Mouse (Mus musculus): ENCODE measurements around the gene Gm6020. TPM values are rescaled to one million over a fixed set of nuclear protein-coding genes. Genes with fewer than 3 reads are reported as not detected.
"Not testable (repeated sequence)": the region's sequence is repeated elsewhere in the genome, so short reads cannot be mapped to it uniquely, and the experiment has no call there.

Gm6020 gene
- polyA plus RNA-seq (2015; fragmentation: Nextera tagmentation; extraction: Ambion mirVana): not detected in 2 replicates

- not testable (repeated sequence) for DNase-seq (ENCODE audit: low spot score)
Observed at GRCm38 (mm10) chr19:61183590-61183989, at the start of gene Gm6020. Gene Gm6020, plus strand, starts transcription at chr19:61183890.

GRCm38 (mm10) chr19:61138655-61139054, 45.0 kb upstream of the Gm6020 start:
- no peak for DNase-seq (ENCODE audit: low spot score)

GRCm38 (mm10) chr19:61140342-61141206, 43.1 kb upstream of the Gm6020 start, which contains the start of gene Zfp950:
Gene Zfp950, minus strand, starts transcription at chr19:61140840.
- DNase-seq (ENCODE audit: low spot score): peak; percentile 90

- no peak for DNase-seq (ENCODE audit: low spot score)
Observed at GRCm38 (mm10) chr19:61141299-61141698, 42.4 kb upstream of the Gm6020 start.

- peak; percentile 29 for DNase-seq (ENCODE audit: low spot score)
Observed at GRCm38 (mm10) chr19:61151372-61151700, 32.4 kb upstream of the Gm6020 start.

- no peak for DNase-seq (ENCODE audit: low spot score)
Observed at GRCm38 (mm10) chr19:61151701-61152420, 31.8 kb upstream of the Gm6020 start.

GRCm38 (mm10) chr19:61175756-61176324, 7.8 kb upstream of the Gm6020 start, which contains the start of gene Gm7102:
Gene Gm7102, minus strand, starts transcription at chr19:61176309.
- no peak for DNase-seq (ENCODE audit: low spot score)

- peak; percentile 94 for DNase-seq (ENCODE audit: low spot score)
Observed at GRCm38 (mm10) chr19:61199316-61199715, 15.6 kb downstream of the Gm6020 start.

- DNase-seq (ENCODE audit: low spot score): peak; percentile 39
Observed at GRCm38 (mm10) chr19:61199836-61200235, 16.1 kb downstream of the Gm6020 start.

GRCm38 (mm10) chr19:61207506-61207905, 23.8 kb downstream of the Gm6020 start:
- DNase-seq (ENCODE audit: low spot score): not testable (repeated sequence)

- peak; percentile 20 for DNase-seq (ENCODE audit: low spot score)
Observed at GRCm38 (mm10) chr19:61223706-61224328, 40.1 kb downstream of the Gm6020 start.

GRCm38 (mm10) chr19:61224678-61225525, 41.2 kb downstream of the Gm6020 start:
- DNase-seq (ENCODE audit: low spot score): peak; percentile 6

GRCm38 (mm10) chr19:61225526-61226400, 42.1 kb downstream of the Gm6020 start:
- DNase-seq (ENCODE audit: low spot score): peak; percentile 73

GRCm38 (mm10) chr19:61226401-61226927, 42.8 kb downstream of the Gm6020 start:
- DNase-seq (ENCODE audit: low spot score): peak; percentile 83

GRCm38 (mm10) chr19:61226928-61227854, 43.5 kb downstream of the Gm6020 start:
- peak; percentile 90 for DNase-seq (ENCODE audit: low spot score)

GRCm38 (mm10) chr19:61227941-61228701, 44.4 kb downstream of the Gm6020 start, which contains the start of gene Csf2ra:
Gene Csf2ra, minus strand, starts transcription at chr19:61228429.
- DNase-seq (ENCODE audit: low spot score): peak; percentile 21

Data from thymus, postnatal 0 days (tissue).